Mouse (Mus musculus) embryonic fibroblast, embryonic 13.5 days (primary cell): ENCODE data around the gene Ppan.

Experiments used
- CTCF ChIP-seq: IDR thresholded peaks from 2 replicates; pipeline ENCODE4 v1.5.1; 2011; ENCODE audit warnings: mild to moderate bottlenecking, control low read depth, low read length, moderate library complexity, borderline replicate concordance; ENCODE audit not compliant: insufficient read depth
- POLR2A ChIP-seq: IDR thresholded peaks from 2 replicates; pipeline ENCODE4 v1.6.1; 2011; ENCODE audit warnings: low read depth, mild to moderate bottlenecking, control low read depth, low read length, moderate library complexity

GRCm38 (mm10) chr9:20870211-20871173, 17.5 kb upstream of the Ppan start:
- no peak for TF ChIP-seq POLR2A
- TF ChIP-seq CTCF, result no peak
